Mouse (Mus musculus): ENCODE measurements at regions not wholly inside any gene's neighbourhood (a gene's known extent, or its start where the extent isn't known, plus 50 kb on each side); places are given as distances from the start of the nearest gene placed in this dataset.
A peak's percentile ranks its signal among the peaks of the same experiment; 100 is the strongest.

DNA sequence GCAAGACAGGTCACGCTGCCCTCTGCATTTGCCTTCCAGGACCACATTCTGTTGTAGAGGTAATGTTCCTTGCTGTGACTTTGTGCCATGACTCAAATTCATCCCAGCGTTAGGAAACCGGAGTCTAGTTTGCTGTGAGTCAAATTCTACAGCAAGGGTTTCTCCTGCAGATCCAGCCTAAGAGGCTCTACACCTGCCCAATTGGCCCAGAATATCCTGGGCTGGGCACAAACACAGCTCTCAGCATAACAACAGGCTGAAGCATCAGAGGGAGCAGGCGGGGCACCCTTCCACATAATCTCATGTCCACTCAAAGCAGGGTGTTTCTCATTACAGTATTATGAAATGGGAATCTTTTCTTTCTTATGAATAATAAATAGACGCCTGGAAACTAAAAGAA, 220.2 kb upstream of the Pard3b start:
- Histone ChIP-seq H3K36me3 (no peaks in the 10 kb centered on the region), H3K4me3 (replicated peaks) (no peak overlapping the region)
- 64% methylated on average over 5 of the region's 5 CpGs for WGBS

DNA sequence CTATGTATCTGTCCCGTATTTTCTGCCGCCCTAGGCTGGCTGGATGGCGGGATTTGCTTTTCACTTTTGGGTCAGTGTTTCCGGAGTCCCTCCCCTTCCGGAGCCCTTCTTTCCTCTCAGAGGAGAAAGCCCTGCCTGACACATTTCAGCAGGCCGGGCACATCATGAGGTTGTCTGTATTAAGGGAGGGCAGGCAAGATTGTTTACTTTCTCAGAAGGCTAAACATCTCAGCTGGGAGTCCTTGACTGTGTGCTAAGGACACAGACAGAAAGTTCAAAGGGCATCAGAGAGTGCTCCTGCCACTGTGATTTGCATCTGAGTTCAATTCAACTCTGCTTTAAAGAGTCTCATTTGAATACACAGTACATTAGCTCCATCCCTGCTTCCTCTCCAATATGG, 218.8 kb upstream of the Pard3b start:
- H3K4me2 ChIP-seq (replicated peaks) = no peak overlapping the region
- WGBS = 28% methylated on average over 6 of the region's 6 CpGs
- H3K4me3 ChIP-seq (replicated peaks) = no peak overlapping the region
- ATAC-seq = no peak
- no peak overlapping the region for H3K9ac ChIP-seq (replicated peaks)
- no peaks in the 10 kb centered on the region for H3K36me3 ChIP-seq
- no peaks in the 10 kb centered on the region for H3K27me3 ChIP-seq
- H3K27ac ChIP-seq = no peak overlapping the region
- peaks cover 16% of the 10 kb centered on the region for H3K4me1 ChIP-seq (replicated peaks)
- H3K9me3 ChIP-seq = no peaks in the 10 kb centered on the region

More for the DNA sequence above, 220.2 kb upstream of the Pard3b start:
- peaks cover 17% of the 10 kb centered on the region for H3K4me1 ChIP-seq (replicated peaks)
- no peak overlapping the region for H3K27ac ChIP-seq
- ATAC-seq = no peak
- H3K9me3 ChIP-seq = no peaks in the 10 kb centered on the region
- no peak overlapping the region for H3K9ac ChIP-seq (replicated peaks)
- no peaks in the 10 kb centered on the region for H3K27me3 ChIP-seq
- H3K4me2 ChIP-seq (replicated peaks) = no peak overlapping the region

GRCm38 (mm10) chr1:61423253-61423652, 215.4 kb upstream of the Pard3b start:
- no peak overlapping the region for H3K27ac ChIP-seq
- H3K4me1 ChIP-seq (replicated peaks) = peaks cover 10% of the 10 kb centered on the region
- ATAC-seq = no peak
- no peaks in the 10 kb centered on the region for H3K27me3 ChIP-seq
- H3K4me3 ChIP-seq (replicated peaks) = no peak overlapping the region
- H3K9me3 ChIP-seq = no peaks in the 10 kb centered on the region
- no peak overlapping the region for H3K9ac ChIP-seq (replicated peaks)
- H3K36me3 ChIP-seq = no peaks in the 10 kb centered on the region
- H3K4me2 ChIP-seq (replicated peaks) = no peak overlapping the region

DNA sequence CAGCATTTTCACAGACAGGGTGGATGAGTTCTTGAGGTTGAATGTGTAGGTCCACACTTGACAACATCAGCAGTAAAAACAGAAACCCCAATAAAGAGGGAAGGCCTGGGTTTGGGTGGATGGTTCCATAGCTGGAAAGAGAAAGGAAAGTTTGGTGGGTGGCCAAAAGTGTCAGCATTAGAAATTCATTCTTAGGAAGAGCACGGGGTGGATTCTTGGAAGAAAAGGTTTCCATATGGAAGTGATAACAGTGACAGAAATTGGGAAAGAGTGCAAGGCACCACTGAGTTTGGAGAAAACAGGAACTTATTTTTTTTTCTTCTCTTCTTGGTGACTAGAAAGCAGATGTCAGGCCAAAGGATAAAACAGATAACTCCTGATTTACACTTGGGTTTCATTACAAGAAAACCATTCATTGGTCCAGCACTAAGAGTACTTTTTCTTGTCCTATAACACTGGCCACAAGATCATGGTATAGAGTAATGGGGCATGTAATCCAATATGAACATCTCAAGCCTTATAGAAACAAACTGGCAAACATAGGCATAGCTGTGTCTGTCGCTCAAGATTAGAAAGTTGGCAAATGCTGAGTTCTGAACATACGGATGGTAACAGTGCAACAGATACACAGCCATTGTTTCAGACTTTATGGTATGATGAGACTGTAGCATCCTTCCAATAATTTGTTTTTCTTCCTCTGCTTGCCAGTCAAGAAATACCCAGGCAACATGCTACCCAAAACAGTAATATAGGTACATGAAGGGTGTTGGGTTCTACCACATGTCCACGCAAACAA, 209.7 kb upstream of the Pard3b start:
- WGBS = 89% methylated on average over 4 of the region's 4 CpGs
- no peak for ATAC-seq
- H3K36me3 ChIP-seq = no peaks in the 10 kb centered on the region

DNA sequence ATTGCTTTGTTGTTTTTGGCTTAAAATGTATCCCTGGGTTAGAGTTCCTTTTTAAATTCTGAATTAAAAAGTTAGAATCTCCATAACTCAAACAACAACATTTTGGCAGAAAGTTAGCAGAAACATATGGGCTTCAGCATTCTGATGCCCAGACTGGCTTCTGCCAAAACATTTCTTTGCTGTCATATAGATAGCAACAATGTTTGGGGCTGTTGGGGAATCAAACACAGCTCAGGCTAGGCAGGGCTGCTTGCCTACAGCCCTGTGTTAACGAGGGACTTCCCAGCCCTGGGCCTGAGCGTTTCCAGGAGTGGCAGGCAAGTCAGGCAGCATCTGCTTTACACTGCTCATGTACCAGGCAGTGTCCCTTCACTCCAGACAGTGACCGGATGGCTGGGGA, 201.0 kb upstream of the Pard3b start:
- H3K4me1 ChIP-seq (replicated peaks) = no peaks in the 10 kb centered on the region
- no peaks in the 10 kb centered on the region for H3K27me3 ChIP-seq
- H3K4me3 ChIP-seq (replicated peaks) = no peak overlapping the region
- WGBS = 66% methylated on average over 3 of the region's 3 CpGs
- H3K9me3 ChIP-seq = no peaks in the 10 kb centered on the region
- no peak overlapping the region for H3K9ac ChIP-seq (replicated peaks)
- no peak overlapping the region for H3K27ac ChIP-seq
- no peak for ATAC-seq
- H3K4me2 ChIP-seq (replicated peaks) = no peak overlapping the region
- no peaks in the 10 kb centered on the region for H3K36me3 ChIP-seq

More for the DNA sequence above, 209.7 kb upstream of the Pard3b start:
- H3K9ac ChIP-seq (replicated peaks) = no peak overlapping the region
- H3K9me3 ChIP-seq = no peaks in the 10 kb centered on the region
- H3K4me2 ChIP-seq (replicated peaks) = no peak overlapping the region
- H3K27ac ChIP-seq = no peak overlapping the region
- no peak overlapping the region for H3K4me3 ChIP-seq (replicated peaks)
- no peaks in the 10 kb centered on the region for H3K27me3 ChIP-seq
- no peaks in the 10 kb centered on the region for H3K4me1 ChIP-seq (replicated peaks)

GRCm38 (mm10) chr1:61461435-61461834, 177.2 kb upstream of the Pard3b start:
- peaks cover 3% of the 10 kb centered on the region; the same call in 1 of the 2 replicates for H3K4me1 ChIP-seq (replicated peaks)
- no peak overlapping the region for H3K9ac ChIP-seq (replicated peaks)
- H3K27me3 ChIP-seq = no peaks in the 10 kb centered on the region
- WGBS = 74% methylated on average over 3 of the region's 3 CpGs
- H3K36me3 ChIP-seq = no peaks in the 10 kb centered on the region
- no peak overlapping the region for H3K27ac ChIP-seq
- H3K4me2 ChIP-seq (replicated peaks) = no peak overlapping the region
- no peak overlapping the region for H3K4me3 ChIP-seq (replicated peaks)
- H3K9me3 ChIP-seq = no peaks in the 10 kb centered on the region
- ATAC-seq = no peak

- Histone ChIP-seq H3K9ac (replicated peaks) (no peak overlapping the region), H3K4me2 (replicated peaks) (no peak overlapping the region), H3K4me1 (replicated peaks) (peaks cover 24% of the 10 kb centered on the region), H3K27ac (0 out of 2 replicates have a peak overlapping the region, but pooled peaks have one; percentile 47), H3K9me3 (no peaks in the 10 kb centered on the region), H3K27me3 (no peaks in the 10 kb centered on the region), H3K4me3 (replicated peaks) (no peak overlapping the region), H3K36me3 (no peaks in the 10 kb centered on the region)
- 76% methylated on average over 5 of the region's 5 CpGs for WGBS
- no peak for ATAC-seq
Measured at GRCm38 (mm10) chr1:61470617-61471214, 167.9 kb upstream of the Pard3b start.

- Histone ChIP-seq H3K27ac (peak overlapping the region; percentile 89), H3K27me3 (no peaks in the 10 kb centered on the region), H3K9me3 (no peaks in the 10 kb centered on the region), H3K36me3 (no peaks in the 10 kb centered on the region), H3K9ac (replicated peaks) (peak overlapping the region; percentile 48; the same call in 1 of the 2 replicates), H3K4me3 (replicated peaks) (peak overlapping the region; percentile 17), H3K4me1 (replicated peaks) (peaks cover 24% of the 10 kb centered on the region), H3K4me2 (replicated peaks) (peak overlapping the region; percentile 45)
- WGBS = 39% methylated on average over 6 of the region's 6 CpGs
- ATAC-seq = peak; percentile 84
Measured at GRCm38 (mm10) chr1:61471779-61472578, 166.6 kb upstream of the Pard3b start.

DNA sequence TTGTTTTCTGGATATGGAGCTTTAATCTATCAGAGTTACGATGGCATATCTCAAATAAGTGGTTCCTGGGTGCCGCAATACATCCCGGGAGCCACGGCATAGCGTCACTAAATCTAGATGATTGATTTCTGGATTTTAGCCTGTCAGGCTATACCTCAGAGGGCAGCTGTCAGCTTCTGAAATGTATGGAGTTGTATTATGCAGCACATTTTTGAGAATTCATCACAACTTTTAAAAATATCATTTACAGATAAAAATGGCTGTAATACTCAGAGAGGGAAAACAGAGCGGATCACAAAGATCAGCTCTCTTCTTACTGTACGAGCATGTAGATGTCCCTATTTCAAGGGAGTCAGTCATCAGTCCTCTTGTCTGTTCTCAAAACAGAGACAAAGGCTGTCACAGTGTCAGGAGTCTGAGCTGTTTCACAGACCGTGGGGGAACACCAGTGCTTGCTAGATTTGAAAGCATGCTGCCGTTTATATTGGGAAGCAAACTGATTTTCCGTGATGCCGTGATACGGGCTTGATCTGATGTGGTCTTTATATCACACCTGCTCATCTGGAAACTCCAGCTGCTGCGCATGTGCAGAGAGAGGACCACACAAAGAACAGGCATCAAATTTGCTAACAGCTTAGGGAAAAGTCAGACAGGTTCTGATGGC, 165.9 kb upstream of the Pard3b start:
- H3K9me3 ChIP-seq = no peaks in the 10 kb centered on the region

GRCm38 (mm10) chr1:61485459-61485858, 153.2 kb upstream of the Pard3b start:
- Histone ChIP-seq H3K9ac (replicated peaks) (no peak overlapping the region), H3K27me3 (no peaks in the 10 kb centered on the region), H3K4me3 (replicated peaks) (no peak overlapping the region), H3K27ac (no peak overlapping the region), H3K4me1 (replicated peaks) (no peaks in the 10 kb centered on the region), H3K36me3 (no peaks in the 10 kb centered on the region), H3K9me3 (no peaks in the 10 kb centered on the region), H3K4me2 (replicated peaks) (no peak overlapping the region)
- 94% methylated on average over 3 of the region's 3 CpGs for WGBS
- no peak for ATAC-seq

More for the DNA sequence above, 165.9 kb upstream of the Pard3b start:
- peaks cover 24% of the 10 kb centered on the region for H3K4me1 ChIP-seq (replicated peaks)
- H3K36me3 ChIP-seq = no peaks in the 10 kb centered on the region
- no peaks in the 10 kb centered on the region for H3K27me3 ChIP-seq
- WGBS = 48% methylated on average over 13 of the region's 13 CpGs
- H3K4me2 ChIP-seq (replicated peaks) = peak overlapping the region; percentile 45
- peak overlapping the region; percentile 17 for H3K4me3 ChIP-seq (replicated peaks)
- ATAC-seq = peak; percentile 78
- H3K27ac ChIP-seq = peak overlapping the region; percentile 89
- peak overlapping the region; percentile 48 for H3K9ac ChIP-seq (replicated peaks)

DNA sequence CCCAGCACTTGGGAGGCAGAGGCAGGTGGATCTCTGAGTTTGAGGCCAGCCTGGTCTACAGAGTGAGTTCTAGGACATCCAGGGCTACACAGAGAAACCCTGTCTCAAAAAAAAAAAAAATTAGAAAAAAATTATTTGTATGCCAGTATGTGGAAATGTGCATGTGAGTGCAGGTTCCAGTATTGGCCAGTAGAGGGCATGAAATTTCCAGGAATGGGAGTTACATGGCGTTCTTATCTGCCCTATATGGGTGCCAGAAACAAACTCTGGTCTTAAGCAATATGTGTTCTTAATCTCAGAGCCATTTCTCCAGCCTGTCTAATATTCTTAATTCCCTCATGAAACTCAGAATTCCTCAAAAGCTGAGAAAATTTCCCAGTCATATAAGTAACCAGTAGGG, 113.7 kb upstream of the Pard3b start:
- Histone ChIP-seq H3K4me3 (replicated peaks) (no peak overlapping the region), H3K36me3 (no peaks in the 10 kb centered on the region), H3K4me1 (replicated peaks) (peaks cover 7% of the 10 kb centered on the region; the same call in 1 of the 2 replicates), H3K4me2 (replicated peaks) (no peak overlapping the region), H3K9me3 (no peaks in the 10 kb centered on the region), H3K9ac (replicated peaks) (no peak overlapping the region), H3K27ac (no peak overlapping the region), H3K27me3 (no peaks in the 10 kb centered on the region)
- WGBS = 83% methylated on average over 1 of the region's 1 CpGs
- ATAC-seq = no peak
